Mouse (Mus musculus): ENCODE results near the gene Ksr1.

Ksr1 gene

GRCm38 (mm10) chr11:78973381-78974150 lies 172.6 kb downstream of the Ksr1 start:
- peak; percentile 31 for DNase-seq

- DNase-seq = no peak
Measured at GRCm38 (mm10) chr11:78972811-78973351, 173.3 kb downstream of the Ksr1 start.

- no peak for DNase-seq
Measured at GRCm38 (mm10) chr11:78972328-78972727, 173.9 kb downstream of the Ksr1 start.

GRCm38 (mm10) chr11:78971746-78972145 lies 174.5 kb downstream of the Ksr1 start:
- no peak for DNase-seq

- DNase-seq = no peak
Measured at GRCm38 (mm10) chr11:78971096-78971495, 175.1 kb downstream of the Ksr1 start.

- DNase-seq = no peak
Measured at GRCm38 (mm10) chr11:78968121-78968520, 178.1 kb downstream of the Ksr1 start.

GRCm38 (mm10) chr11:78967371-78967770 lies 178.8 kb downstream of the Ksr1 start:
- DNase-seq = peak; percentile 40

Data from kidney, adult 9 months (tissue).